18 mouse cellular contexts compared by ENCODE assay signal in the genomic region with DNA sequence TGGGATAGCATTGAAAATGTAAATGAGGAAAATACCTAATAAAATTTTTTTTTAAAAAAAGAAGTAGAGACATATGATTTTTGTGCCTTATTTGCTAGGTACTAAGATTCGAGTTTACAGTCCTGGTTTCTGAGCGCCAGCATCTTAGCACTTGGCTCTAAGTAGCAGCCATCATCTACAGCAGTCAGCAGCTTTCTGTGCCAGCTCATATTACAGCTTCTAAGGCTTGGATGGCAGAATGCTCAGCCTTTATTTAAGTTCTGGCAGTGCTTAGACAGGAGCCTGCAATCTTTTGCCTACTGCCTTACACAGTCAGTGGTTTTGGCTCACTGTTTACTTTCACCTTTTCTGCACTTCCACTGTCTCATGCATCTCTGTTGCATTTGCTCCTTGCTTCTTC.
A peak's percentile ranks its signal among the peaks of the same experiment; 100 is the strongest.
DNase-seq lines count a peak whose midpoint lies in the region; ATAC-seq and TF ChIP-seq lines count a peak whose summit lies in the region.
"Had no signal": no experiment of that assay in that cellular context is flagged by ENCODE, and none has a peak within 500 bp of the region (broad histone marks: within the 10 kb centered on the region; RNA-seq: fewer than 3 reads in every experiment).

No protein-coding gene starts in this region.

- H3K36me3 ChIP-seq in forebrain, embryonic 14.5 days (ENCODE audit: control insufficient read depth, insufficient read depth, low read length) = no peaks in the 10 kb centered on the region
- no peaks in the 10 kb centered on the region for H3K36me3 ChIP-seq in forebrain, embryonic 11.5 days (ENCODE audit: control insufficient read depth, insufficient read depth, low read length)
- no peaks in the 10 kb centered on the region for H3K36me3 ChIP-seq in neural tube, embryonic 14.5 days (ENCODE audit: control insufficient read depth, insufficient read depth, low read length)
- H3K36me3 ChIP-seq in intestine, postnatal 0 days (ENCODE audit: control insufficient read depth, insufficient read depth) = no peaks in the 10 kb centered on the region
- H3K36me3 ChIP-seq: embryonic facial prominence, embryonic 15.5 days; kidney, embryonic 15.5 days; stomach, embryonic 15.5 days had no signal

- no peak overlapping the region for H3K4me2 ChIP-seq in forebrain, embryonic 14.5 days (ENCODE audit: low read length)
- no peak overlapping the region for H3K4me2 ChIP-seq in forebrain, embryonic 11.5 days (ENCODE audit: low read depth, low read length, severe bottlenecking)
- no peak overlapping the region for H3K4me2 ChIP-seq in neural tube, embryonic 14.5 days (ENCODE audit: low read depth, low read length)
- H3K4me2 ChIP-seq in intestine, postnatal 0 days (replicated peaks; ENCODE audit: low read depth) = no peak overlapping the region
- H3K4me2 ChIP-seq: embryonic facial prominence, embryonic 15.5 days; kidney, embryonic 15.5 days; stomach, embryonic 15.5 days had no signal

- ATAC-seq in forebrain, embryonic 14.5 days = peak; percentile 54; the same call in 1 of the 2 replicates
- no peak for ATAC-seq in forebrain, embryonic 11.5 days (replicated peaks; ENCODE audit: low FRiP score)
- ATAC-seq in neural tube, embryonic 14.5 days (ENCODE audit: low read depth) = peak; percentile 21; the same call in 1 of the 2 replicates
- ATAC-seq in intestine, postnatal 0 days = no peak

- no peak overlapping the region for H3K4me3 ChIP-seq in forebrain, embryonic 14.5 days (ENCODE audit: low read depth, low read length)
- H3K4me3 ChIP-seq in forebrain, embryonic 11.5 days (ENCODE audit: low read depth, low read length) = no peak overlapping the region
- H3K4me3 ChIP-seq in neural tube, embryonic 14.5 days (ENCODE audit: low read depth, low read length) = no peak overlapping the region
- no peak overlapping the region for H3K4me3 ChIP-seq in intestine, postnatal 0 days (ENCODE audit: low read depth, low read length)
- H3K4me3 ChIP-seq: embryonic facial prominence, embryonic 15.5 days; kidney, embryonic 15.5 days; layer of hippocampus, adult 2 months; stomach, embryonic 15.5 days had no signal

- no peaks in the 10 kb centered on the region for H3K4me1 ChIP-seq in forebrain, embryonic 14.5 days (ENCODE audit: control insufficient read depth, insufficient read depth, low read length)
- no peaks in the 10 kb centered on the region for H3K4me1 ChIP-seq in forebrain, embryonic 11.5 days (replicated peaks; ENCODE audit: control insufficient read depth, insufficient read depth, low read length)
- H3K4me1 ChIP-seq in neural tube, embryonic 14.5 days (ENCODE audit: control insufficient read depth, insufficient read depth, low read length) = no peaks in the 10 kb centered on the region
- H3K4me1 ChIP-seq in intestine, postnatal 0 days (replicated peaks; ENCODE audit: control insufficient read depth, insufficient read depth, low read length) = no peaks in the 10 kb centered on the region
- H3K4me1 ChIP-seq: embryonic facial prominence, embryonic 15.5 days; kidney, embryonic 15.5 days; stomach, embryonic 15.5 days had no signal

- no peak overlapping the region for H3K27ac ChIP-seq in forebrain, embryonic 14.5 days (ENCODE audit: low read depth, low read length)
- no peak overlapping the region for H3K27ac ChIP-seq in forebrain, embryonic 11.5 days (ENCODE audit: low read depth, low read length)
- H3K27ac ChIP-seq in neural tube, embryonic 14.5 days (ENCODE audit: low read depth, low read length) = no peak overlapping the region
- no peak overlapping the region for H3K27ac ChIP-seq in intestine, postnatal 0 days (ENCODE audit: low read depth, low read length)
- H3K27ac ChIP-seq: embryonic facial prominence, embryonic 15.5 days; kidney, embryonic 15.5 days; layer of hippocampus, adult 2 months; stomach, embryonic 15.5 days had no signal

- H3K27me3 ChIP-seq in forebrain, embryonic 14.5 days (replicated peaks; ENCODE audit: control insufficient read depth, insufficient read depth, low read length) = no peaks in the 10 kb centered on the region
- no peaks in the 10 kb centered on the region for H3K27me3 ChIP-seq in forebrain, embryonic 11.5 days (ENCODE audit: control insufficient read depth, insufficient read depth, low read length)
- no peaks in the 10 kb centered on the region for H3K27me3 ChIP-seq in neural tube, embryonic 14.5 days (ENCODE audit: control insufficient read depth, insufficient read depth, low read length)
- H3K27me3 ChIP-seq in intestine, postnatal 0 days (replicated peaks; ENCODE audit: control insufficient read depth, insufficient read depth, low read length) = no peaks in the 10 kb centered on the region
- H3K27me3 ChIP-seq: embryonic facial prominence, embryonic 15.5 days; kidney, embryonic 15.5 days; stomach, embryonic 15.5 days had no signal

- WGBS in forebrain, embryonic 14.5 days = 84% methylated on average over 2 of the region's 2 CpGs
- WGBS in forebrain, embryonic 11.5 days = 86% methylated on average over 2 of the region's 2 CpGs
- WGBS in neural tube, embryonic 14.5 days = 92% methylated on average over 2 of the region's 2 CpGs
- WGBS in intestine, postnatal 0 days = 68% methylated on average over 2 of the region's 2 CpGs

- H3K9me3 ChIP-seq in forebrain, embryonic 14.5 days (replicated peaks; ENCODE audit: control insufficient read depth, low read length) = no peaks in the 10 kb centered on the region
- H3K9me3 ChIP-seq in forebrain, embryonic 11.5 days (ENCODE audit: control insufficient read depth, low read length) = no peaks in the 10 kb centered on the region
- H3K9me3 ChIP-seq in neural tube, embryonic 14.5 days (ENCODE audit: control insufficient read depth, low read length) = no peaks in the 10 kb centered on the region
- no peaks in the 10 kb centered on the region for H3K9me3 ChIP-seq in intestine, postnatal 0 days (ENCODE audit: control insufficient read depth)
- H3K9me3 ChIP-seq: embryonic facial prominence, embryonic 15.5 days; kidney, embryonic 15.5 days; stomach, embryonic 15.5 days had no signal

- H3K9ac ChIP-seq in forebrain, embryonic 14.5 days (ENCODE audit: low read length) = no peak overlapping the region
- H3K9ac ChIP-seq in forebrain, embryonic 11.5 days (ENCODE audit: low read length) = no peak overlapping the region
- H3K9ac ChIP-seq in neural tube, embryonic 14.5 days (replicated peaks; ENCODE audit: low read depth, low read length) = no peak overlapping the region
- no peak overlapping the region for H3K9ac ChIP-seq in intestine, postnatal 0 days (ENCODE audit: low read depth, low read length)
- H3K9ac ChIP-seq: embryonic facial prominence, embryonic 15.5 days; kidney, embryonic 15.5 days; stomach, embryonic 15.5 days had no signal

- DNase-seq in forebrain, embryonic 14.5 days (ENCODE audit: low spot score) = peak; percentile 66
- no peak for DNase-seq in forebrain, embryonic 11.5 days (ENCODE audit: low spot score)
- no peak for DNase-seq in neural tube, embryonic 10.5 days (ENCODE audit: extremely low spot score, low spot score)
- DNase-seq in frontal cortex, adult 2 months (ENCODE audit: extremely low spot score in 1 of 2, low spot score in 1 of 2) = peak; percentile 8 to 54
- peak; percentile 72 for DNase-seq in telencephalon, adult 2 months (ENCODE audit: low read depth, low spot score)
- no peak for DNase-seq in cerebellum, postnatal 14 days
- DNase-seq: adrenal gland, postnatal 10 days; B cell, adult 2 months; cerebellum, postnatal 25 days; heart, postnatal 14 days; lung, adult 18-20 months; thymus, postnatal 4 days had no signal

- no peak for TF ChIP-seq CTCF in intestine, postnatal 0 days (IDR thresholded peaks at IDR 0.05; ENCODE audit: low read depth)

Comparison
In these comparisons a context has a peak if more than half of its experiments do, and no peak if none do; other contexts are left out.
1. ATAC-seq: peak in forebrain, embryonic 14.5 days (single experiment) and neural tube, embryonic 14.5 days (single experiment); none in forebrain, embryonic 11.5 days (single experiment) and intestine, postnatal 0 days (single experiment).
2. DNase-seq: peak in forebrain, embryonic 14.5 days (single experiment), frontal cortex, adult 2 months (2 of 2) and telencephalon, adult 2 months (single experiment); none in forebrain, embryonic 11.5 days (single experiment), neural tube, embryonic 10.5 days (single experiment) and cerebellum, postnatal 14 days (0 of 2).